Mouse (Mus musculus): ENCODE data around the gene Atp2c2. TPM values are rescaled to one million over a fixed set of nuclear protein-coding genes. Genes with fewer than 3 reads are reported as not detected.

Atp2c2 gene
- total RNA-seq, 2 experiments from 2014 or later: not detected

- peak; percentile 71 for DNase-seq
Observed at GRCm38 (mm10) chr8:119743291-119744026, 43.6 kb downstream of the Atp2c2 start.

- DNase-seq: no peak
Observed at GRCm38 (mm10) chr8:119744604-119745003, 44.8 kb downstream of the Atp2c2 start.

- no peak for DNase-seq
Observed at GRCm38 (mm10) chr8:119755238-119756146, 55.7 kb downstream of the Atp2c2 start.

GRCm38 (mm10) chr8:119756147-119756461 lies 56.3 kb downstream of the Atp2c2 start:
- no peak for DNase-seq

GRCm38 (mm10) chr8:119756538-119756937 lies 56.7 kb downstream of the Atp2c2 start:
- peak; percentile 42 for DNase-seq

- no peak for DNase-seq
Observed at GRCm38 (mm10) chr8:119761692-119762091, 61.9 kb downstream of the Atp2c2 start.

- no peak for DNase-seq
Observed at GRCm38 (mm10) chr8:119762226-119763220, 62.7 kb downstream of the Atp2c2 start.

GRCm38 (mm10) chr8:119765311-119765710 lies 65.5 kb downstream of the Atp2c2 start:
- DNase-seq: no peak

- no peak for DNase-seq
Observed at GRCm38 (mm10) chr8:119765761-119766444, 66.1 kb downstream of the Atp2c2 start.

- peak; percentile 29 for DNase-seq
Observed at GRCm38 (mm10) chr8:119776668-119777245, 76.9 kb downstream of the Atp2c2 start.

- no peak for DNase-seq
Observed at GRCm38 (mm10) chr8:119777765-119778164, 78.0 kb downstream of the Atp2c2 start.

- DNase-seq: peak; percentile 100
Observed at GRCm38 (mm10) chr8:119778263-119778662, 78.5 kb downstream of the Atp2c2 start, which contains the start of gene Tldc1. Tldc1 (minus strand) TSS chr8:119778416.

GRCm38 (mm10) chr8:119779013-119779737 lies 79.4 kb downstream of the Atp2c2 start:
- DNase-seq: peak; percentile 87

- no peak for DNase-seq
Observed at GRCm38 (mm10) chr8:119780402-119781049, 80.7 kb downstream of the Atp2c2 start.

GRCm38 (mm10) chr8:119781086-119781840 lies 81.5 kb downstream of the Atp2c2 start:
- peak; percentile 40 for DNase-seq

- DNase-seq: peak; percentile 86
Observed at GRCm38 (mm10) chr8:119782715-119783114, 82.9 kb downstream of the Atp2c2 start.

GRCm38 (mm10) chr8:119783579-119783978 lies 83.8 kb downstream of the Atp2c2 start:
- no peak for DNase-seq

- DNase-seq: no peak
Observed at GRCm38 (mm10) chr8:119784141-119784574, 84.3 kb downstream of the Atp2c2 start.

GRCm38 (mm10) chr8:119784676-119785075 lies 84.9 kb downstream of the Atp2c2 start:
- no peak for DNase-seq
